Mouse (Mus musculus): ENCODE measurements around the gene Slc17a4.

- TF ChIP-seq CTCF (IDR thresholded peaks at IDR 0.05; ENCODE audit: low read depth), result no peak
- TF ChIP-seq EP300 (optimal IDR thresholded peaks at IDR 0.05), result no peak
These were observed 15.7 kb upstream of the Slc17a4 start for GRCm38 (mm10) chr13:23930461-23930860.

All from stomach, postnatal 0 days (tissue).